Mouse (Mus musculus): ENCODE results near the gene Crybg2. TPM values are rescaled to one million over a fixed set of nuclear protein-coding genes. Genes with fewer than 3 reads are reported as not detected.

Crybg2 gene
- polyA plus RNA-seq, 1 experiment from 2014 or later, result 6.5 TPM

- no peak overlapping the region for H3K9ac ChIP-seq (ENCODE audit: low read depth, low read length)
- no peaks in the 10 kb centered on the region for H3K4me1 ChIP-seq (ENCODE audit: control insufficient read depth, insufficient read depth, low read length)
- H3K36me3 ChIP-seq (ENCODE audit: control insufficient read depth, insufficient read depth, low read length), result no peaks in the 10 kb centered on the region
- ATAC-seq (ENCODE audit: low read depth) (no peak), DNase-seq (ENCODE audit: low spot score) (no peak)
- H3K9me3 ChIP-seq (ENCODE audit: control insufficient read depth, low read length), result no peaks in the 10 kb centered on the region
- no peak overlapping the region for H3K27ac ChIP-seq (replicated peaks; ENCODE audit: low read depth, low read length)
- H3K4me3 ChIP-seq (ENCODE audit: low read depth, low read length), result no peak overlapping the region
- peaks cover 11% of the 10 kb centered on the region for H3K27me3 ChIP-seq (replicated peaks; ENCODE audit: control insufficient read depth, insufficient read depth, low read length)
- H3K4me2 ChIP-seq (ENCODE audit: low read depth, low read length), result no peak overlapping the region
- 60% methylated on average over 8 of the region's 8 CpGs for WGBS
Measured at GRCm38 (mm10) chr4:134062561-134062960, 1.9 kb downstream of the Crybg2 start.

- Histone ChIP-seq H3K27me3 (replicated peaks; ENCODE audit: control insufficient read depth, insufficient read depth, low read length) (peaks cover 11% of the 10 kb centered on the region), H3K9me3 (ENCODE audit: control insufficient read depth, low read length) (no peaks in the 10 kb centered on the region), H3K36me3 (ENCODE audit: control insufficient read depth, insufficient read depth, low read length) (no peaks in the 10 kb centered on the region), H3K9ac (ENCODE audit: low read depth, low read length) (0 out of 2 replicates have a peak overlapping the region, but pooled peaks have one; percentile 14), H3K4me1 (ENCODE audit: control insufficient read depth, insufficient read depth, low read length) (no peaks in the 10 kb centered on the region), H3K4me3 (ENCODE audit: low read depth, low read length) (peak overlapping the region; percentile 15), H3K4me2 (ENCODE audit: low read depth, low read length) (0 out of 2 replicates have a peak overlapping the region, but pooled peaks have one; percentile 15), H3K27ac (replicated peaks; ENCODE audit: low read depth, low read length) (no peak overlapping the region)
- peak; percentile 75 for ATAC-seq (ENCODE audit: low read depth)
- WGBS, result 21% methylated on average over 16 of the region's 23 CpGs
- peak; percentile 51 for DNase-seq (ENCODE audit: low spot score)
Measured at GRCm38 (mm10) chr4:134065431-134066004, 4.9 kb downstream of the Crybg2 start.

GRCm38 (mm10) chr4:134067383-134067782 is 6.8 kb downstream of the Crybg2 start:
- H3K9ac ChIP-seq (ENCODE audit: low read depth, low read length), result no peak overlapping the region
- H3K36me3 ChIP-seq (ENCODE audit: control insufficient read depth, insufficient read depth, low read length), result no peaks in the 10 kb centered on the region
- H3K4me3 ChIP-seq (ENCODE audit: low read depth, low read length), result no peak overlapping the region
- no peak overlapping the region for H3K4me2 ChIP-seq (ENCODE audit: low read depth, low read length)
- H3K27ac ChIP-seq (replicated peaks; ENCODE audit: low read depth, low read length), result no peak overlapping the region
- H3K27me3 ChIP-seq (replicated peaks; ENCODE audit: control insufficient read depth, insufficient read depth, low read length), result peaks cover 11% of the 10 kb centered on the region
- no peak for ATAC-seq (ENCODE audit: low read depth)
- no peaks in the 10 kb centered on the region for H3K9me3 ChIP-seq (ENCODE audit: control insufficient read depth, low read length)
- no peaks in the 10 kb centered on the region for H3K4me1 ChIP-seq (ENCODE audit: control insufficient read depth, insufficient read depth, low read length)
- WGBS, result 91% methylated on average over 8 of the region's 8 CpGs
- DNase-seq (ENCODE audit: low spot score), result no peak

GRCm38 (mm10) chr4:134067833-134068544 is 7.4 kb downstream of the Crybg2 start:
- Histone ChIP-seq H3K36me3 (ENCODE audit: control insufficient read depth, insufficient read depth, low read length) (no peaks in the 10 kb centered on the region), H3K9me3 (ENCODE audit: control insufficient read depth, low read length) (no peaks in the 10 kb centered on the region), H3K4me1 (ENCODE audit: control insufficient read depth, insufficient read depth, low read length) (no peaks in the 10 kb centered on the region), H3K9ac (ENCODE audit: low read depth, low read length) (no peak overlapping the region), H3K27me3 (replicated peaks; ENCODE audit: control insufficient read depth, insufficient read depth, low read length) (peaks cover 11% of the 10 kb centered on the region), H3K27ac (replicated peaks; ENCODE audit: low read depth, low read length) (no peak overlapping the region), H3K4me3 (ENCODE audit: low read depth, low read length) (no peak overlapping the region), H3K4me2 (ENCODE audit: low read depth, low read length) (no peak overlapping the region)
- 78% methylated on average over 7 of the region's 7 CpGs for WGBS
- no peak for ATAC-seq (ENCODE audit: low read depth)
- DNase-seq (ENCODE audit: low spot score), result no peak

- H3K36me3 ChIP-seq (ENCODE audit: control insufficient read depth, insufficient read depth, low read length), result no peaks in the 10 kb centered on the region
- no peak overlapping the region for H3K4me2 ChIP-seq (ENCODE audit: low read depth, low read length)
- H3K4me1 ChIP-seq (ENCODE audit: control insufficient read depth, insufficient read depth, low read length), result no peaks in the 10 kb centered on the region
- DNase-seq (ENCODE audit: low spot score), result no peak
- no peak overlapping the region for H3K4me3 ChIP-seq (ENCODE audit: low read depth, low read length)
- H3K27me3 ChIP-seq (replicated peaks; ENCODE audit: control insufficient read depth, insufficient read depth, low read length), result peaks cover 11% of the 10 kb centered on the region
- no peak overlapping the region for H3K27ac ChIP-seq (replicated peaks; ENCODE audit: low read depth, low read length)
- no peak for ATAC-seq (ENCODE audit: low read depth)
- H3K9ac ChIP-seq (ENCODE audit: low read depth, low read length), result no peak overlapping the region
- H3K9me3 ChIP-seq (ENCODE audit: control insufficient read depth, low read length), result no peaks in the 10 kb centered on the region
- 89% methylated on average over 4 of the region's 4 CpGs for WGBS
Measured at GRCm38 (mm10) chr4:134068793-134069580, 8.4 kb downstream of the Crybg2 start.

- DNase-seq (ENCODE audit: low spot score) (peak; percentile 89), ATAC-seq (ENCODE audit: low read depth) (peak; percentile 47)
- H3K9ac ChIP-seq (ENCODE audit: low read depth, low read length), result no peak overlapping the region
- H3K27me3 ChIP-seq (replicated peaks; ENCODE audit: control insufficient read depth, insufficient read depth, low read length), result peaks cover 9% of the 10 kb centered on the region
- no peak overlapping the region for H3K27ac ChIP-seq (replicated peaks; ENCODE audit: low read depth, low read length)
- no peak overlapping the region for H3K4me3 ChIP-seq (ENCODE audit: low read depth, low read length)
- WGBS, result 8% methylated on average over 3 of the region's 3 CpGs
- H3K9me3 ChIP-seq (ENCODE audit: control insufficient read depth, low read length), result no peaks in the 10 kb centered on the region
- no peaks in the 10 kb centered on the region for H3K36me3 ChIP-seq (ENCODE audit: control insufficient read depth, insufficient read depth, low read length)
- H3K4me1 ChIP-seq (ENCODE audit: control insufficient read depth, insufficient read depth, low read length), result peaks cover 6% of the 10 kb centered on the region; the same call in 1 of the 2 replicates
- no peak overlapping the region for H3K4me2 ChIP-seq (ENCODE audit: low read depth, low read length)
Measured at GRCm38 (mm10) chr4:134078694-134079093, 18.1 kb downstream of the Crybg2 start.

GRCm38 (mm10) chr4:134080674-134081073 is 20.1 kb downstream of the Crybg2 start:
- DNase-seq (ENCODE audit: low spot score) (no peak), ATAC-seq (ENCODE audit: low read depth) (no peak)
- Histone ChIP-seq H3K9me3 (ENCODE audit: control insufficient read depth, low read length) (peaks cover 4% of the 10 kb centered on the region; the same call in 1 of the 2 replicates), H3K27ac (replicated peaks; ENCODE audit: low read depth, low read length) (no peak overlapping the region), H3K4me2 (ENCODE audit: low read depth, low read length) (no peak overlapping the region), H3K4me1 (ENCODE audit: control insufficient read depth, insufficient read depth, low read length) (peaks cover 6% of the 10 kb centered on the region; the same call in 1 of the 2 replicates), H3K4me3 (ENCODE audit: low read depth, low read length) (no peak overlapping the region), H3K9ac (ENCODE audit: low read depth, low read length) (no peak overlapping the region), H3K27me3 (replicated peaks; ENCODE audit: control insufficient read depth, insufficient read depth, low read length) (peaks cover 9% of the 10 kb centered on the region), H3K36me3 (ENCODE audit: control insufficient read depth, insufficient read depth, low read length) (no peaks in the 10 kb centered on the region)
- WGBS, result 81% methylated on average over 4 of the region's 4 CpGs

- peaks cover 6% of the 10 kb centered on the region; the same call in 1 of the 2 replicates for H3K4me1 ChIP-seq (ENCODE audit: control insufficient read depth, insufficient read depth, low read length)
- peak; percentile 93 for ATAC-seq (ENCODE audit: low read depth)
- peak overlapping the region; percentile 87 for H3K4me2 ChIP-seq (ENCODE audit: low read depth, low read length)
- H3K27ac ChIP-seq (replicated peaks; ENCODE audit: low read depth, low read length), result no peak overlapping the region
- H3K36me3 ChIP-seq (ENCODE audit: control insufficient read depth, insufficient read depth, low read length), result no peaks in the 10 kb centered on the region
- H3K27me3 ChIP-seq (replicated peaks; ENCODE audit: control insufficient read depth, insufficient read depth, low read length), result peaks cover 9% of the 10 kb centered on the region
- peak overlapping the region; percentile 44 for H3K4me3 ChIP-seq (ENCODE audit: low read depth, low read length)
- peak overlapping the region; percentile 34 for H3K9ac ChIP-seq (ENCODE audit: low read depth, low read length)
- peaks cover 4% of the 10 kb centered on the region; the same call in 1 of the 2 replicates for H3K9me3 ChIP-seq (ENCODE audit: control insufficient read depth, low read length)
- DNase-seq (ENCODE audit: low spot score), result peak; percentile 86
- WGBS, result under 1% methylated on average over 40 of the region's 41 CpGs
Measured at GRCm38 (mm10) chr4:134081730-134082386, 21.2 kb downstream of the Crybg2 start.

Measured in embryonic facial prominence, embryonic 14.5 days (tissue).